Mouse (Mus musculus): ENCODE results near the gene Brk1. TPM values are rescaled to one million over a fixed set of nuclear protein-coding genes. Genes with fewer than 3 reads are reported as not detected.

Gene Brk1
- polyA plus RNA-seq, 1 experiment from 2014 or later: 208 TPM

DNA sequence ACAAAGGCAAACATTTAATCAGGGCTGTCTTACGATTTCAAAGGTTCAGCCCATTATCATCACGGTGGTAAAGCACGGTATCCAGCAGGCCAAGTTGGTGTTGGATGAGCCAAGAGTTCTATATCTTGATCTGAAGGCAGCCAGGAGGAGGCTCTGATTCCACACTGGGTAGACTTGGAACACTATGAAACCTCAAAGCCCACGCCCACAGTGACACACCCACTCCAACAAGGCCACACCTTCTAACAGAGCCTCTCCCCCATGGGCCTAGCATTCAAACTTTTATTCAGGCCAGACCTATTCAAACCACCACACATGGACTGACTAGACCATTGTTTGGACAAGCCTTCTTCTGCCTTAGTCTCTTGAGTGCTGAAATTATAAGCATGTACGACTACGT is 1.8 kb upstream of the Brk1 start:
- WGBS: 92% methylated on average over 6 of the region's 6 CpGs

DNA sequence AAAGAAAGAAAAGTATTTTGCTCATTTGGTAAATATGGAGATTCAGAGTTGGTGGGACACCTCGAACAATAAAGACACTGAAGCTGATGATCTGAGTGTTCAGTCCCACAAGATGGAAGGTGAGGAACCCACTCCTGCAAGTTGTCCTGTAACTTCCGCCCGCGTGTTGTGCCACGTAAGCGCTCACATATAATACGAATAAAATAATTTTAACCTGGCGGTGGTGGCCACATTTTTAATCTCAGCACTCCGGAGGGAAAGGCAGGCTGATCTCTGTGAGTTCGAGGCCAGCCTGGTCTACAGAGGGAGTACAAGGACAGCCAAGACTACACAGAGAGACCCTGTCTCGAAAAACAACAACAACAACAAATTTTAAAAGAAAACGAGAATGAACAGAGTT is 579 bp upstream of the Brk1 start:
- DNase-seq (ENCODE audit: low spot score): no peak
- peaks cover 24% of the 10 kb centered on the region for H3K4me1 ChIP-seq
- peak overlapping the region; percentile 95; the same call in 1 of the 2 replicates for H3K27ac ChIP-seq (replicated peaks)
- no peaks in the 10 kb centered on the region for H3K9me3 ChIP-seq
- H3K4me3 ChIP-seq: peak overlapping the region; percentile 96
- peaks cover 28% of the 10 kb centered on the region for H3K36me3 ChIP-seq (replicated peaks)
- no peaks in the 10 kb centered on the region for H3K27me3 ChIP-seq (replicated peaks; ENCODE audit: low read depth, poor library complexity, severe bottlenecking)
- 54% methylated on average over 12 of the region's 12 CpGs for WGBS

More for the DNA sequence above, 1.8 kb upstream of the Brk1 start:
- Histone ChIP-seq H3K4me3 (no peak overlapping the region), H3K4me1 (peaks cover 22% of the 10 kb centered on the region), H3K27me3 (replicated peaks; ENCODE audit: low read depth, poor library complexity, severe bottlenecking) (no peaks in the 10 kb centered on the region), H3K9me3 (no peaks in the 10 kb centered on the region), H3K36me3 (replicated peaks) (peaks cover 19% of the 10 kb centered on the region), H3K27ac (replicated peaks) (no peak overlapping the region)
- DNase-seq (ENCODE audit: low spot score): no peak

DNA sequence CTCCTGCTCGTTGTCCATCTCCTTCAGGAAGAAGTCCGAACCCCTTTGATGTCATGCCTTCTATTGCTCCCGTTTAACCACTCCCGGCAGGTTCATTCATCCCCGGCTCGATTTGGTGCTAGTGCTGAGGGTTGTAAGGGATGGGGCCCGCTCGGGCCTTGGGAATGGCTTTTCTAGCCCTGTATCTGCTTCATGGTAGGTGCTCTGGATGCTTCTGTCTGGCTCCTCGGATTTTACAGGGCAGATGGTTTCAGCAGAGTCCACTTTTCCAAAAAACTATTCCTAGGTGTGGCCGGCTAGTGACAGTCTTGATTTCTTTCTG is 613 bp downstream of the Brk1 start:
- WGBS: 5% methylated on average over 10 of the region's 10 CpGs
- H3K36me3 ChIP-seq (replicated peaks): peaks cover 40% of the 10 kb centered on the region
- peak overlapping the region; percentile 95 for H3K27ac ChIP-seq (replicated peaks)
- peak overlapping the region; percentile 96 for H3K4me3 ChIP-seq
- H3K4me1 ChIP-seq: peaks cover 25% of the 10 kb centered on the region
- DNase-seq (ENCODE audit: low spot score): no peak
- H3K27me3 ChIP-seq (replicated peaks; ENCODE audit: low read depth, poor library complexity, severe bottlenecking): no peaks in the 10 kb centered on the region
- H3K9me3 ChIP-seq: no peaks in the 10 kb centered on the region

DNA sequence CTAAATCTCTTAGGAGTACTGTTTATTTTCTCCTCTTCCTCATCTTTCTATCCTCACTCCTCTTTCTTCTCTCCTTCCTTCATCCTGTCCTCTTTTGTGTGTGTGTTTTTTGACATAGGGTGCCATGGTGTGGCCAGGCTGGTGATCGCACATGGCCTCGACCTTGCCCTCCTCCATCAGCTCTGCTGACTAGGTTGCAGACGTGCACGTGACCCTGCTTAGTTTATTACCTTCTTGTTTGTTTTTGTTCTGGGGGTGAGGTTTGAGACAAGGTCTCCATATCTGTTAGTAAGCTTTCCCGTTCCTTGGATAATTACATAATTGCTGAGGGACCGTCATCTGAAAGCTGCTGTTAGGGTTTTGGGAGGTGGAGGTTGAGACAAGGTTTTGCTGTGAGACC is 4.3 kb downstream of the Brk1 start:
- WGBS: 71% methylated on average over 6 of the region's 6 CpGs

DNA sequence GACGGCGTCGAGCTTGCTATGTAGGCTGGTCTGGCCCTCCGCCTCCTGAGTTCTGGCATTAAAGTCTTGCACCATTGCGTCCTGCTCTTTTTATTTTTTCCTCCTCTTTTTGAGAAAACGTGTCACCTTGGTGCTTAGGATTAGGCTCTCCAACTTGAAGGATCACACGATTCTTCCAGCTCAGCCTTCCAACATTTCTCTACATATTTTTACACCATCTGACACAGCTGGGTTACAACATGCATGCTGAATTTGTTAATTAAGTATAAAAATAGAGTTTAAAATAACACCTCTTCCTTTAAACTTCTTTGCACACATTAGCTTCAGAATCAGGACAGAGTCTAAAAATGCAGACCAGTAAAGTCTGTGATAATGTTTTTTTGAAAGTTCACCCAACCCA is 4.7 kb downstream of the Brk1 start:
- 89% methylated on average over 7 of the region's 7 CpGs for WGBS
- H3K9me3 ChIP-seq: peaks cover 2% of the 10 kb centered on the region; the same call in 1 of the 2 replicates
- H3K27ac ChIP-seq (replicated peaks): no peak overlapping the region
- H3K36me3 ChIP-seq (replicated peaks): peaks cover 81% of the 10 kb centered on the region
- H3K27me3 ChIP-seq (replicated peaks; ENCODE audit: low read depth, poor library complexity, severe bottlenecking): no peaks in the 10 kb centered on the region
- H3K4me1 ChIP-seq: peaks cover 19% of the 10 kb centered on the region
- DNase-seq (ENCODE audit: low spot score): no peak
- H3K4me3 ChIP-seq: no peak overlapping the region

More for the DNA sequence above, 4.3 kb downstream of the Brk1 start:
- no peak overlapping the region for H3K27ac ChIP-seq (replicated peaks)
- H3K9me3 ChIP-seq: no peaks in the 10 kb centered on the region; the same call in 1 of the 2 replicates
- H3K4me1 ChIP-seq: peaks cover 19% of the 10 kb centered on the region
- no peaks in the 10 kb centered on the region for H3K27me3 ChIP-seq (replicated peaks; ENCODE audit: low read depth, poor library complexity, severe bottlenecking)
- no peak overlapping the region for H3K4me3 ChIP-seq
- peaks cover 77% of the 10 kb centered on the region for H3K36me3 ChIP-seq (replicated peaks)
- no peak for DNase-seq (ENCODE audit: low spot score)

DNA sequence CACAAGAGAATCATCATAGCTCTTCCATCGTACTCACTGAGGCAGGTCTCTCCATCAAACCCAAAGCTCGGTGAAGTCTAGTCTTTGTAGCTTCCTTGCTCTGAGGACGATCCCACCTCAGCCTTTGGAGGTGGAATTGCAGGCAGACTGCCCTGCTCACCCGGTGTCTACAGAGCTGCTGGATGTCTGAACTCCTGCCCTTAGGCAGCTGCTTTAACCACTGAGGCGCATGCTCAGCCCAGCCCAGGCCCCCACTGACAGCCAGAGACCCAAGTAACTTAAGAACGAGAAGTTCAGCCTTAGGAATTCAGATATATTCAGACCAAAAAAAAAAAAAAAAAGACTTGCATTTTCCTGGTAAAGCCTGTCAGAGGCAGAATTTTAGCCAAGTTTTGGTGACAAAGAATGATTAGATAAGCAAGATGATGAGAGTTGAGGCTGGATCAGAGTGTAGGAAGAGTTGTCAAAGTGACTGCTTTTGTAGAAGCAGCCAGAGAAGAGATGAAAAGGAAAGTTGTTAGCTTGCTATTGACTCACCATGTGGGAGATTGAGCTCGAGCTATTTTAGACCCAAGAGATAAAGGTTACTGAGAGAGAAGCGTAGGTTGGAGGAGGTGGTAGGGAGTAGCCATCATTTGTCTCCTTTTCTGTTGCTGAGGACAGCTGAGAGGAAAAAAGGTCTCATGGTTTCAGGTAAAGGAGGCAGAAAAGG is 7.8 kb downstream of the Brk1 start:
- peaks cover 5% of the 10 kb centered on the region; the same call in 1 of the 2 replicates for H3K4me1 ChIP-seq
- 92% methylated on average over 8 of the region's 8 CpGs for WGBS
- H3K27ac ChIP-seq (replicated peaks): no peak overlapping the region
- no peak overlapping the region for H3K4me3 ChIP-seq
- H3K27me3 ChIP-seq (replicated peaks; ENCODE audit: low read depth, poor library complexity, severe bottlenecking): no peaks in the 10 kb centered on the region
- peaks cover 99% of the 10 kb centered on the region for H3K36me3 ChIP-seq (replicated peaks)
- H3K9me3 ChIP-seq: peaks cover 2% of the 10 kb centered on the region; the same call in 1 of the 2 replicates
- DNase-seq (ENCODE audit: low spot score): no peak

DNA sequence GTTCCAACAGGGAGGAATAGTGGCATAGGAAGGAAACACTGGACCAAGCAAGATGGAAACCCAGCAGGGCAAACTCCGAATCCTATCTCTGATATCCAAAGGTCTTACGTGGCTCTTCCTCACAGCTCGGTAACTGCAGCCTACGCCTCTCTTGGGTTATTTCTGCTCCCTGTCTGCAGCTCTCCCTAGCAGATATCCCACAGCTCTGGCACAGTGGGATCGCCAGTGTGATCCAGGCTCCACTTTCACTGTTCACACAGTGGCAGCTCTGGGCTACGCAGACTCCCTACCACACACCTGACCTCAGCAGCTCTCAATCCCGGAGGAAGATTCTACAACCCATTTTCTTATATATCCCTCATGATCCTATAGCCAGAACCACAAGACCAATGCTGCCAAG is 9.6 kb downstream of the Brk1 start:
- H3K36me3 ChIP-seq (replicated peaks): peaks cover 98% of the 10 kb centered on the region
- peaks cover under 1% of the 10 kb centered on the region; the same call in 1 of the 2 replicates for H3K4me1 ChIP-seq
- WGBS: 97% methylated on average over 7 of the region's 7 CpGs
- no peak overlapping the region for H3K4me3 ChIP-seq
- H3K27me3 ChIP-seq (replicated peaks; ENCODE audit: low read depth, poor library complexity, severe bottlenecking): no peaks in the 10 kb centered on the region
- no peak overlapping the region for H3K27ac ChIP-seq (replicated peaks)
- peaks cover 2% of the 10 kb centered on the region; the same call in 1 of the 2 replicates for H3K9me3 ChIP-seq
- DNase-seq (ENCODE audit: low spot score): no peak

DNA sequence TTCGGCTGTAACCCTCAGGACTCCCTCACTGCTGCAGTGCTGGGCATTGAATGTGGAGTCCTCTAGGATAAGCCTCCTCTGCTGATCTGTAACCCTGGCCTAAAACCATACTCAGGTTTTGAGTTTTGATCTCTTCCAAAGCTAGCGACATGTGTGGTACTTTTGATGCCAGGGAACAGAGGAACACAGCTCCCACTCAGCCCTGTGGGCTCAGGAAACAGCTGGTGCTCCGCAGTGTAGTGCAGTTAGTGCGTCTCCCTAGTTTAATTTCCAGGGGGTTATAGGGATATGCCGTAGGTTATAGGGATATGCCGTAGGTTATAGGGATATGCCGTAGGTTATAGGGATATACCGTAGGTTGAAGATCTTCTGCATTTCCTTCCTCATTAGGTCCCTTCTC is 10.4 kb downstream of the Brk1 start:
- Histone ChIP-seq H3K4me1 (no peaks in the 10 kb centered on the region), H3K27ac (replicated peaks) (no peak overlapping the region), H3K36me3 (replicated peaks) (peaks cover 89% of the 10 kb centered on the region), H3K9me3 (peaks cover 2% of the 10 kb centered on the region; the same call in 1 of the 2 replicates), H3K27me3 (replicated peaks; ENCODE audit: low read depth, poor library complexity, severe bottlenecking) (no peaks in the 10 kb centered on the region), H3K4me3 (no peak overlapping the region)
- 96% methylated on average over 8 of the region's 8 CpGs for WGBS
- no peak for DNase-seq (ENCODE audit: low spot score)

DNA sequence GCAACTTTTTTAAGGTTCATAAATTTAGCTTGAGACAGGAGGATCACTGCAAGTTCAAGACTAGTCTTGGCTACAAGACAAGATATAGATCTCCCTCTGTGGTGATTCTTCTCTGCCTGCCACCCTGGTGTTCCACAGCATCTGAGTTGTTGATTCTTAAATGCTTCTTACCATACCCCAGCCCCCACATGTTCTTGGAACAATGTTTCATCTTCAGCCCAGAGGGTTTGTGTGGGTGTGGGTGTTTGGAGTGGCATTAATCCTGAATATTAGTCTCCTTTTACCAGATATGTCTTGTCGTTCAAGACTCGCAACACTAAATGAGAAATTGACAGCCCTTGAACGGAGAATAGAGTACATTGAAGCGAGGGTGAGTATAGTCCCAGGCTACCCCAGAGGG is 10.9 kb downstream of the Brk1 start:
- H3K4me1 ChIP-seq: no peaks in the 10 kb centered on the region
- no peak overlapping the region for H3K4me3 ChIP-seq
- 96% methylated on average over 4 of the region's 4 CpGs for WGBS
- H3K27me3 ChIP-seq (replicated peaks; ENCODE audit: low read depth, poor library complexity, severe bottlenecking): no peaks in the 10 kb centered on the region
- no peak overlapping the region for H3K27ac ChIP-seq (replicated peaks)
- H3K36me3 ChIP-seq (replicated peaks): peaks cover 84% of the 10 kb centered on the region
- DNase-seq (ENCODE audit: low spot score): no peak
- H3K9me3 ChIP-seq: peaks cover 2% of the 10 kb centered on the region; the same call in 1 of the 2 replicates

DNA sequence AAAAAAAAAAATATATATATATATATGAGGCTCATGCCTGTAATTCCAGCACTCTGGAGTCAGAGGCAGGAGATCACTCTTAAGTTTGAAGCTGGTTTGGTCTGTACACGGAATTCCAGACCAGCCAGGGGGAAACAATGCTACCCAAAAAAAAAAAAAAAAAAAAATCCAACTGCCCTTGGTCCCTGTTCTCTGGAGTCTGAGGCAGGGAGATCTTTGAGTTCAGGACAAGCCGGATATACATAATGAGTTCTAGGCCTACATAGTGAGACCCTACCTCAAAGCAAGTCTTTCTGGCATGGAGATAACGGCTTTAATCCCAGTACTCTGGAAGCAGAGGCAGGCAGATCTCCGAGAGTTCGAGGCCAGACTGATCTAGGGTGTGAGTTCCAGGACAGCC is 18.8 kb downstream of the Brk1 start:
- Histone ChIP-seq H3K27ac (replicated peaks) (peak overlapping the region; percentile 95; the same call in 1 of the 2 replicates), H3K27me3 (replicated peaks; ENCODE audit: low read depth, poor library complexity, severe bottlenecking) (no peaks in the 10 kb centered on the region)
- 72% methylated on average over 5 of the region's 5 CpGs for WGBS

DNA sequence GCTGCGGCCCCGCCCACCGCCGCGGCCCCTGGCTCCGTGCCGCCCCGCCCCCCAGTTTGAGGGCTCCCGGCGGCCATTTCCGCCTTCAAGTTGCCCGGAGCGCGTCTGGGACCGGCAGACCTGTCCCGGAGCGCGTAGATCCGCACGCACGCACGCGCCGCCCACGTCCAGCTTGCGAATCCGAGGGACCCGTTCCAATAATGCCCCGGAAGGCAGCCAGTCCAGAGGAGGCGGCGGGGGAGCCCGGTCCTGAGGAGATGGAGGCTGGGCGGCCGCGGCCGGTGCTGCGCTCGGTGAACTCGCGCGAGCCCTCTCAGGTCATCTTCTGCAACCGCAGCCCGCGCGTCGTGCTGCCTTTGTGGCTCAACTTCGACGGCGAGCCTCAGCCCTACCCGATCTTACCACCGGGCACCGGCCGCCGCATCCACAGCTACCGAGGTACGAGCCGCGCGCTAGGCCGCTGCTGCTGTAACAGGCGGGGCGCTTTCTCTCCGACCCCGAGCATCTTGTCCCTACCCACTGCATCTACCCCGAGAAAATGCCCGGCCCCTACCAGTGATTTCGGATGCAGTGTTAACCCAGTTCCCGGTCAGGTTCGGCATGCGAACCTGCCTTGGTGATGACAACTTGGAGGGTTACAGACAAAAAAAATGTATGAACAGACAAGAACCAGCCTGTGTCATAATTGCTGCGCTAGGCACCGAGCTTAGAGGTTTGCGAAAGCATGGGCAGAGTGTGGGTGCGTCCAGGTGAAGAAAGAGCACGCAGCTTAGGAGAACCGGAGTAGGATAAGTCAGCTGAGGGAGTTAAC is 19.6 kb downstream of the Brk1 start, which contains the start of gene Vhl:
Gene Vhl, plus strand, starts transcription at position 19 of the 811 bp plus-strand sequence.
- Histone ChIP-seq H3K27me3 (replicated peaks; ENCODE audit: low read depth, poor library complexity, severe bottlenecking) (no peaks in the 10 kb centered on the region), H3K36me3 (replicated peaks) (peaks cover 34% of the 10 kb centered on the region), H3K4me3 (peak within 1 kb of the TSS; percentile 79), H3K27ac (replicated peaks) (peak within 1 kb of the TSS; percentile 95), H3K9me3 (no peaks in the 10 kb centered on the region), H3K4me1 (peaks cover 19% of the 10 kb centered on the region)
- under 1% methylated on average over 76 of the region's 76 CpGs for WGBS
- peak; percentile 91 for DNase-seq (ENCODE audit: low spot score)

More for the DNA sequence above, 18.8 kb downstream of the Brk1 start:
- peak overlapping the region; percentile 79 for H3K4me3 ChIP-seq
- H3K36me3 ChIP-seq (replicated peaks): peaks cover 33% of the 10 kb centered on the region
- DNase-seq (ENCODE audit: low spot score): no peak
- H3K9me3 ChIP-seq: no peaks in the 10 kb centered on the region
- H3K4me1 ChIP-seq: peaks cover 19% of the 10 kb centered on the region

DNA sequence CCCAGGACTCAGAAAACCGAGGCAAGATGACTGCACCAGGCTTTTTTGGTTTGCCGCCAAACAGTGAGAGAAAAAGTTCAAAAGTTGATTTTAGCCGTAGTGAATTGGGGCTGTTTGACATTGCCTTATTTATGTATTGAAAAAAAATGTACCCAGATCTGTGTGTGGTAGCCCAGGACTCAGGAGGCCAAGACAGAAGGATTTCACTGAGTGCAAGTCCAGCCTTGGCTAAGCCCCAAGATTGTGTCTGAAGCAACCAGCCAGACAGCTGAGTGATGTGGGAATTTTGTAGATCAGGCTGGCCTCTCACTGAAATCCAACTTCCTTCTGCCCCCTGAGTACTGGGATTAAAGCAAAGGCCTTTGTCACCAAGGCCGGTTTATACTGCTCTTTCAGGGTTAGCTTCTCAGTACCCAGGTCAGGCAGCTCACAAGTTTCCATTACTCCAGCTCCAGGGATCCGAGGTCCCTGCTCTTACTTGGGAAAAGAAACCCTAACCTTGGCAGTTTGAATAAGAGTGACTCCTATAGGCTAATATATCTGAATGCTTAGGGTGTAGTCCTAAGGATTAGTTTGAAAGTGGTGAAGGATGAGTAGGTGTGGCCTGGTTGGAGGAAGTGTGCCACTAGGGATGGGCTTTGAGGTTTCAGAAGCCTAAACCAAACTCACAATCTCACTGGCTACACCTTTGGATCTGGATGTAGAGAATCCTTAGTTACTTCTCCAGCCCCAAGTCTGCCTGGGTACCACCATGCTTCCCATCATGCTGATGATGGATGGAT is 20.6 kb downstream of the Brk1 start:
- H3K9me3 ChIP-seq: no peaks in the 10 kb centered on the region
- no peaks in the 10 kb centered on the region for H3K27me3 ChIP-seq (replicated peaks; ENCODE audit: low read depth, poor library complexity, severe bottlenecking)
- peak overlapping the region; percentile 79 for H3K4me3 ChIP-seq
- H3K27ac ChIP-seq (replicated peaks): no peak overlapping the region
- no peak for DNase-seq (ENCODE audit: low spot score)
- 68% methylated on average over 5 of the region's 5 CpGs for WGBS
- H3K4me1 ChIP-seq: peaks cover 19% of the 10 kb centered on the region
- H3K36me3 ChIP-seq (replicated peaks): peaks cover 45% of the 10 kb centered on the region
